Mouse (Mus musculus): Measurements from ENCODE around the gene Snrpc. TPM values are rescaled to one million over a fixed set of nuclear protein-coding genes. Genes with fewer than 3 reads are reported as not detected.

Gene Snrpc
- polyA plus RNA-seq, 1 experiment from 2014 or later, result 186 TPM

GRCm38 (mm10) chr17:27825539-27825938, 12.4 kb upstream of the Snrpc start:
- Histone ChIP-seq H3K4me3 (ENCODE audit: low read length) (no peak overlapping the region; the same call in 1 of the 2 replicates), H3K4me1 (ENCODE audit: control insufficient read depth, insufficient read depth, low read length) (peaks cover 9% of the 10 kb centered on the region), H3K4me2 (ENCODE audit: low read depth, low read length) (peak overlapping the region; percentile 70; the same call in 1 of the 2 replicates), H3K9ac (ENCODE audit: low read length) (no peak overlapping the region), H3K36me3 (ENCODE audit: control insufficient read depth, insufficient read depth) (no peaks in the 10 kb centered on the region), H3K27me3 (ENCODE audit: control insufficient read depth, insufficient read depth, low read length) (no peaks in the 10 kb centered on the region), H3K27ac (ENCODE audit: low read length) (peak overlapping the region; percentile 52; the same call in 1 of the 2 replicates), H3K9me3 (replicated peaks; ENCODE audit: control insufficient read depth, low read length) (no peaks in the 10 kb centered on the region)
- 16% methylated on average over 3 of the region's 3 CpGs for WGBS
- no peak for ATAC-seq (replicated peaks; ENCODE audit: extremely low read depth, insufficient read depth, low FRiP score)

GRCm38 (mm10) chr17:27825984-27826905, 11.7 kb upstream of the Snrpc start:
- Histone ChIP-seq H3K9ac (ENCODE audit: low read length) (peak overlapping the region; percentile 53), H3K4me1 (ENCODE audit: control insufficient read depth, insufficient read depth, low read length) (peaks cover 6% of the 10 kb centered on the region), H3K9me3 (replicated peaks; ENCODE audit: control insufficient read depth, low read length) (no peaks in the 10 kb centered on the region), H3K36me3 (ENCODE audit: control insufficient read depth, insufficient read depth) (no peaks in the 10 kb centered on the region), H3K27me3 (ENCODE audit: control insufficient read depth, insufficient read depth, low read length) (no peaks in the 10 kb centered on the region), H3K4me2 (ENCODE audit: low read depth, low read length) (peak overlapping the region; percentile 70), H3K27ac (ENCODE audit: low read length) (peak overlapping the region; percentile 61), H3K4me3 (ENCODE audit: low read length) (peak overlapping the region; percentile 51)
- ATAC-seq (replicated peaks; ENCODE audit: extremely low read depth, insufficient read depth, low FRiP score), result peak; percentile 81
- 2% methylated on average over 22 of the region's 22 CpGs for WGBS

- H3K27me3 ChIP-seq (ENCODE audit: control insufficient read depth, insufficient read depth, low read length), result no peaks in the 10 kb centered on the region
- peak overlapping the region; percentile 58; the same call in 1 of the 2 replicates for H3K27ac ChIP-seq (ENCODE audit: low read length)
- peak; percentile 50 for ATAC-seq (replicated peaks; ENCODE audit: extremely low read depth, insufficient read depth, low FRiP score)
- H3K4me2 ChIP-seq (ENCODE audit: low read depth, low read length), result peak overlapping the region; percentile 70
- no peaks in the 10 kb centered on the region for H3K36me3 ChIP-seq (ENCODE audit: control insufficient read depth, insufficient read depth)
- H3K4me1 ChIP-seq (ENCODE audit: control insufficient read depth, insufficient read depth, low read length), result peaks cover 3% of the 10 kb centered on the region; the same call in 1 of the 2 replicates
- H3K4me3 ChIP-seq (ENCODE audit: low read length), result peak overlapping the region; percentile 51
- no peaks in the 10 kb centered on the region for H3K9me3 ChIP-seq (replicated peaks; ENCODE audit: control insufficient read depth, low read length)
- WGBS, result 3% methylated on average over 8 of the region's 9 CpGs
- peak overlapping the region; percentile 49; the same call in 1 of the 2 replicates for H3K9ac ChIP-seq (ENCODE audit: low read length)
Measured at GRCm38 (mm10) chr17:27826908-27827383, 11.0 kb upstream of the Snrpc start.

GRCm38 (mm10) chr17:27827511-27827910, 10.4 kb upstream of the Snrpc start:
- WGBS, result 46% methylated on average over 6 of the region's 6 CpGs
- Histone ChIP-seq H3K27ac (ENCODE audit: low read length) (no peak overlapping the region), H3K4me3 (ENCODE audit: low read length) (no peak overlapping the region), H3K9me3 (replicated peaks; ENCODE audit: control insufficient read depth, low read length) (no peaks in the 10 kb centered on the region), H3K9ac (ENCODE audit: low read length) (no peak overlapping the region), H3K36me3 (ENCODE audit: control insufficient read depth, insufficient read depth) (no peaks in the 10 kb centered on the region), H3K4me1 (ENCODE audit: control insufficient read depth, insufficient read depth, low read length) (peaks cover 3% of the 10 kb centered on the region; the same call in 1 of the 2 replicates), H3K27me3 (ENCODE audit: control insufficient read depth, insufficient read depth, low read length) (no peaks in the 10 kb centered on the region), H3K4me2 (ENCODE audit: low read depth, low read length) (no peak overlapping the region)
- no peak for ATAC-seq (replicated peaks; ENCODE audit: extremely low read depth, insufficient read depth, low FRiP score)

- Histone ChIP-seq H3K9ac (ENCODE audit: low read length) (no peak overlapping the region), H3K27me3 (ENCODE audit: control insufficient read depth, insufficient read depth, low read length) (no peaks in the 10 kb centered on the region; the same call in 1 of the 2 replicates), H3K27ac (ENCODE audit: low read length) (no peak overlapping the region), H3K4me2 (ENCODE audit: low read depth, low read length) (no peak overlapping the region), H3K9me3 (replicated peaks; ENCODE audit: control insufficient read depth, low read length) (no peaks in the 10 kb centered on the region), H3K4me3 (ENCODE audit: low read length) (no peak overlapping the region), H3K4me1 (ENCODE audit: control insufficient read depth, insufficient read depth, low read length) (peaks cover 3% of the 10 kb centered on the region; the same call in 1 of the 2 replicates), H3K36me3 (ENCODE audit: control insufficient read depth, insufficient read depth) (no peaks in the 10 kb centered on the region)
- no peak for ATAC-seq (replicated peaks; ENCODE audit: extremely low read depth, insufficient read depth, low FRiP score)
- WGBS, result 54% methylated on average over 7 of the region's 7 CpGs
Measured at GRCm38 (mm10) chr17:27830411-27830810, 7.5 kb upstream of the Snrpc start.

- peak overlapping the region; percentile 56 for H3K27ac ChIP-seq (ENCODE audit: low read length)
- WGBS, result 2% methylated on average over 35 of the region's 35 CpGs
- no peaks in the 10 kb centered on the region for H3K9me3 ChIP-seq (replicated peaks; ENCODE audit: control insufficient read depth, low read length)
- peak overlapping the region; percentile 96 for H3K4me2 ChIP-seq (ENCODE audit: low read depth, low read length)
- ATAC-seq (replicated peaks; ENCODE audit: extremely low read depth, insufficient read depth, low FRiP score), result peak; percentile 99
- H3K36me3 ChIP-seq (ENCODE audit: control insufficient read depth, insufficient read depth), result peaks cover 17% of the 10 kb centered on the region
- no peaks in the 10 kb centered on the region; the same call in 1 of the 2 replicates for H3K27me3 ChIP-seq (ENCODE audit: control insufficient read depth, insufficient read depth, low read length)
- H3K4me3 ChIP-seq (ENCODE audit: low read length), result peak overlapping the region; percentile 83
- H3K4me1 ChIP-seq (ENCODE audit: control insufficient read depth, insufficient read depth, low read length), result peaks cover 13% of the 10 kb centered on the region
- peak overlapping the region; percentile 89 for H3K9ac ChIP-seq (ENCODE audit: low read length)
Measured at GRCm38 (mm10) chr17:27839469-27840252, 1.7 kb downstream of the Snrpc start.

GRCm38 (mm10) chr17:27848351-27848750, 10.4 kb downstream of the Snrpc start:
- no peak overlapping the region for H3K9ac ChIP-seq (ENCODE audit: low read length)
- no peaks in the 10 kb centered on the region for H3K9me3 ChIP-seq (replicated peaks; ENCODE audit: control insufficient read depth, low read length)
- H3K4me3 ChIP-seq (ENCODE audit: low read length), result no peak overlapping the region
- no peak overlapping the region for H3K27ac ChIP-seq (ENCODE audit: low read length)
- no peak for ATAC-seq (replicated peaks; ENCODE audit: extremely low read depth, insufficient read depth, low FRiP score)
- H3K36me3 ChIP-seq (ENCODE audit: control insufficient read depth, insufficient read depth), result peaks cover 54% of the 10 kb centered on the region
- peaks cover 4% of the 10 kb centered on the region; the same call in 1 of the 2 replicates for H3K4me1 ChIP-seq (ENCODE audit: control insufficient read depth, insufficient read depth, low read length)
- no peak overlapping the region for H3K4me2 ChIP-seq (ENCODE audit: low read depth, low read length)
- WGBS, result 92% methylated on average over 1 of the region's 1 CpGs
- no peaks in the 10 kb centered on the region for H3K27me3 ChIP-seq (ENCODE audit: control insufficient read depth, insufficient read depth, low read length)

- peaks cover 39% of the 10 kb centered on the region for H3K36me3 ChIP-seq (ENCODE audit: control insufficient read depth, insufficient read depth)
- WGBS, result 21% methylated on average over 3 of the region's 3 CpGs
- H3K27me3 ChIP-seq (ENCODE audit: control insufficient read depth, insufficient read depth, low read length), result no peaks in the 10 kb centered on the region
- H3K27ac ChIP-seq (ENCODE audit: low read length), result no peak overlapping the region
- no peak overlapping the region for H3K4me2 ChIP-seq (ENCODE audit: low read depth, low read length)
- no peak for ATAC-seq (replicated peaks; ENCODE audit: extremely low read depth, insufficient read depth, low FRiP score)
- H3K4me3 ChIP-seq (ENCODE audit: low read length), result no peak overlapping the region
- no peaks in the 10 kb centered on the region for H3K9me3 ChIP-seq (replicated peaks; ENCODE audit: control insufficient read depth, low read length)
- H3K4me1 ChIP-seq (ENCODE audit: control insufficient read depth, insufficient read depth, low read length), result peaks cover 4% of the 10 kb centered on the region; the same call in 1 of the 2 replicates
- H3K9ac ChIP-seq (ENCODE audit: low read length), result no peak overlapping the region
Measured at GRCm38 (mm10) chr17:27851076-27851475, 13.1 kb downstream of the Snrpc start.
